Mouse (Mus musculus): ENCODE measurements around the gene Zyg11a. TPM values are rescaled to one million over a fixed set of nuclear protein-coding genes. Genes with fewer than 3 reads are reported as not detected.
A peak's percentile ranks its signal among the peaks of the same experiment; 100 is the strongest.
"Not testable (repeated sequence)": the region's sequence is repeated elsewhere in the genome, so short reads cannot be mapped to it uniquely, and the experiment has no call there.

Zyg11a gene
- polyA plus RNA-seq, 1 experiment from 2014 or later: 0.06 TPM

DNA sequence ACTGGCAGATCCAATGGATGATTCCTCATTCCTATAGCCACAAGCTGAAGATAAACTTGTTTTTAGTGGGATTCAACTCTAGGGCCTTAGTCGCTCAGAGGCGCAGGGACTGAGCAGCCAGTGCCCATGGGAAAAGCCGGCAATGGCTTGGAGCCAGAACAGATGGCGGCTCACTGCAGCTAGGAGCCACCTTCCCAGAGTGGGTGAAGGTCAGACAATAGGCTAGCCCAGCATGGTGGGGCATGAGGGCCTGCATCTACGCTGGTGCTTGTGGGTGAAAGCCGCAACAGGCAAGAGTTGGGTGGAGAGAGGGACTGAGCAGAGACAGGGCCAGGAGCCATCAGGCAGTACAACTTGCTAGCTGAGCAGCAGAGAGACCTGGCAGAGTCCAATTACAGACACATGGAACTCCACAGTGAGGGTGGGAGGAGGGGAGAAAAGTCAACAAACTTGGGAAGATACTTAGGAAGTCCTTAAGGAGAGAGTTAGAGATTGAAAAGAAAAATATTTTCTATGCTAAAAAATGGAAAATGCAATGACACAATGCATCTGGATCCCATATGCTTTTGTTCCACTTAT is 21.5 kb downstream of the Zyg11a start:
- H3K4me2 ChIP-seq: no peak overlapping the region
- ATAC-seq (ENCODE audit: low FRiP score): no peak
- H3K4me3 ChIP-seq (replicated peaks): no peak overlapping the region
- H3K27ac ChIP-seq (replicated peaks): no peak overlapping the region
- no peak overlapping the region for H3K9ac ChIP-seq (replicated peaks)
- no peaks in the 10 kb centered on the region for H3K4me1 ChIP-seq
- no peaks in the 10 kb centered on the region for H3K36me3 ChIP-seq
- no peaks in the 10 kb centered on the region for H3K27me3 ChIP-seq (replicated peaks)
- 58% methylated on average over 6 of the region's 6 CpGs for WGBS
- H3K9me3 ChIP-seq (replicated peaks): no peaks in the 10 kb centered on the region

DNA sequence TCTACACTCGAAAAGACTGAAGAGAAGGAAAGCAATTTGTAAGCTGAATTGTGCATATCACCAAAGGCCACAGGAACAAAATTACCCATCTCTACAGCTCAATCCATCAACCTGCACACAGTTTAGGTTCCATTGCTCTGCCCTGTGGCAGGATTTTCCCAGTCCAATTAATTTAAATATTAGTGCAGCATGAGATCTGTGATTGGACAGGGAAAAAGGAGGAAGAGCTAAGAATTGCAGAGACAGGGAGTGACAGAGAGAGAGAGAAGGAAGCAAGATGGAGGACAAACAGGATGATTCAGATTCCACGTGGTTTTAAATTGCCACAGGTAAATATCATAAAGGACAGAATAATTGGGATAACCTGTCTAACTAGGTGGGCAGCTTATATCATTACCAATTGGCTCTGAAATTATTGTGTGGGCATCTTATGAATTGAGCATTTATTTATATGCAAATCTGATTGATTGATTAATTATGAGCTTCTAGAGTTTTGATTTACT is 25.0 kb downstream of the Zyg11a start:
- H3K4me2 ChIP-seq: no peak overlapping the region
- no peaks in the 10 kb centered on the region for H3K4me1 ChIP-seq
- H3K9ac ChIP-seq (replicated peaks): no peak overlapping the region
- H3K36me3 ChIP-seq: no peaks in the 10 kb centered on the region
- no peaks in the 10 kb centered on the region for H3K27me3 ChIP-seq (replicated peaks)
- H3K27ac ChIP-seq (replicated peaks): no peak overlapping the region
- no peaks in the 10 kb centered on the region for H3K9me3 ChIP-seq (replicated peaks)
- 82% methylated on average over 2 of the region's 2 CpGs for WGBS
- no peak for ATAC-seq (ENCODE audit: low FRiP score)
- H3K4me3 ChIP-seq (replicated peaks): no peak overlapping the region

DNA sequence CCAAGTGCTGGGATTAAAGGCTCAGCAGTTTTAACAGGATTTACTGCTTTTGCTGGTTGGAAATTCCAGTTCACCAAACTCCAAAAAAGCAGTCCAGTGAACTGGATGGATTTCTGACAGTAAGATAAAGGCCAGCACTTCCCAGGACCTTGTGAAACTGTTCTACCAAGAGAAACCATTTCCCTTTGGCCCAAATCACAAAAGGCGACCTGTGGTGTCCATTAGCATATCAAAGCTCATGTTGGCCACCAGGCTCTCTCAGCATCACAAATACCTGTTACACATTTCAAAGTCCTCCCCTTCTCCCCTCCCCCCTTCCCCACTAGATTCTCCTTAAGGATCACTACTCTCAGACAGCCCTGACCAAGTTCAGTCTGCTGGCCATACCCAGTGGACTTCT is 35.6 kb downstream of the Zyg11a start:
- no peaks in the 10 kb centered on the region for H3K9me3 ChIP-seq (replicated peaks)
- 55% methylated on average over 1 of the region's 1 CpGs for WGBS
- no peak for ATAC-seq (ENCODE audit: low FRiP score)
- no peak overlapping the region for H3K4me3 ChIP-seq (replicated peaks)
- H3K27me3 ChIP-seq (replicated peaks): no peaks in the 10 kb centered on the region
- no peaks in the 10 kb centered on the region for H3K4me1 ChIP-seq
- no peak overlapping the region for H3K9ac ChIP-seq (replicated peaks)
- no peaks in the 10 kb centered on the region for H3K36me3 ChIP-seq
- no peak overlapping the region for H3K4me2 ChIP-seq
- H3K27ac ChIP-seq (replicated peaks): no peak overlapping the region

DNA sequence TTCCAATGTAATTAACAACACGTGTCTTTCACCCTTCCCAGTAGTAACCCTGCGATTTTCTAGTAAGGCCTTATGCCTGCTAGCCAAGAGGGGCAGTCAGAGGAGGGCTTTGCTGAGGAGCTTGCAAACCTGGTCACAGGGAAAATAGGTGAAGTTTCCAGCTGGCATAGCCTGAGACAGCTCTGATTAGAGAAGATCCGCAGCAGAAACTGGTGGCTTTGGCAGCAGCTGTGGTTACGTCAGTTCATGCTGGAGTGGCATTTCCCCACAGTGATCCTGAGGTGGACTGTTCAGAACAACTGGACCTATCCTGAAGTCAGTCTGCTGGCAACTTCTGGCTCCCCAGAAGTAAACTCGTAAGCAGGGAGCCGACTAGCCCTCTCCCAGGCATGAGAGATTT is 49.8 kb downstream of the Zyg11a start:
- no peak overlapping the region for H3K27ac ChIP-seq (replicated peaks)
- H3K36me3 ChIP-seq: no peaks in the 10 kb centered on the region
- H3K9ac ChIP-seq (replicated peaks): no peak overlapping the region
- H3K4me2 ChIP-seq: no peak overlapping the region
- H3K9me3 ChIP-seq (replicated peaks): no peaks in the 10 kb centered on the region
- H3K4me3 ChIP-seq (replicated peaks): no peak overlapping the region
- H3K27me3 ChIP-seq (replicated peaks): no peaks in the 10 kb centered on the region; the same call in 1 of the 2 replicates
- H3K4me1 ChIP-seq: peaks cover 10% of the 10 kb centered on the region
- ATAC-seq (ENCODE audit: low FRiP score): no peak
- 86% methylated on average over 6 of the region's 6 CpGs for WGBS

DNA sequence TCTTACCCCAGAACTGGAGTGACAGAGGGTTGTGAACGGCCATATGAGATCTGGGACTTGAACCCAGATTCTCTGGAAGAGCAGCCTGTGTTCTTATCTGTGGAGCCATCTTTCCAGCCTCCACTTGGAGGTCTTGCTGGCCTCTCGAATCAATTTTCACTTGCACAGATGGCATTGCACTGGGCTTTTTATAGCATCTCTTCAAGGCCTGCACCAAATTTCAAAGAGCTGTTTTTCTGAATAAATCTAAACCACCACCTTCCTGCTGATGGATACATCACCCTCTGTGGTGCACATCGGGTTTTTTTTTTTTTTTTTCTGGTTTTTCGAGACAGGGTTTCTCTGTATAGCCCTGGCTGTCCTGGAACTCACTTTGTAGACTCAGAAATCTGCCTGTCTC is 51.0 kb downstream of the Zyg11a start:
- Histone ChIP-seq H3K27me3 (replicated peaks) (no peaks in the 10 kb centered on the region; the same call in 1 of the 2 replicates), H3K36me3 (no peaks in the 10 kb centered on the region), H3K9me3 (replicated peaks) (no peaks in the 10 kb centered on the region), H3K9ac (replicated peaks) (no peak overlapping the region), H3K27ac (replicated peaks) (no peak overlapping the region), H3K4me3 (replicated peaks) (no peak overlapping the region), H3K4me2 (no peak overlapping the region), H3K4me1 (peaks cover 10% of the 10 kb centered on the region)
- no peak for ATAC-seq (ENCODE audit: low FRiP score)
- 81% methylated on average over 4 of the region's 4 CpGs for WGBS

DNA sequence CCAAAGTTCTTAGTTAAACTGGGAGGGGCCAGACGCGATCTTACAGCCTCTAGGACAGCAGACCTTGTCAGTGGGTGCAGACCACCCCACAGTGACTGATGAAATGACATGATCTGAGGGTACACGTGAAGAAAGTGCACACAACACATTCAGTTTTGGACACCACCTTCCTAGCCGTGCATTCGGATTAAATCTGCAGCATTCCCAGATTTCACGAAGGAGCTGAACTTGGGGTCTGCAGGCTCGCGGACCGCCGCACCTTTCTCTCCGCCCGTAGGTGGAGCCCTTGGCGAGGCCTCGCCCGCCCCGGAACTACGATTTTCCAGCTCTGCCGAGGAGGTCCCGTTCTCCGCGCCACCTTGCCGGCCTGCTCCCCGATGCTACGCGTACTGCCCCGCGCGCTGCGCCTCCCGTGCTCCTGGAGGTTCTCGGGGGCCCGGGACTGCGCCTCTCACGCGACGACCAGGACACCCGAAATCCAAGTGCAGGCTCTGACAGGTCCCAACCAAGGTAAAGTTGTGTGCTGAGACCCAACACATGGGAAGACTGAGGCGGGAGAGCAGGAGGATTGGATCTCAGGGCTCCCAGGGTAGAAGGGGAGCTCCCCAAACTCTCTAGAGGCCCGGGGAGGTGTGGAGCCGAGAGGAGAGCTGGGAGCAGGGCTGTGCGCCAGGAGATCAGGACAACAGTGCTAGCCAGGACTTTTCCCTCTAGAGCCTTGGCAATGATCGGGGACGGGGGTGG is 52.5 kb downstream of the Zyg11a start, which contains the start of gene Echdc2:
Gene Echdc2, plus strand, starts transcription at position 286 of the 744 bp plus-strand sequence.
- no peaks in the 10 kb centered on the region for H3K36me3 ChIP-seq
- H3K27me3 ChIP-seq (replicated peaks): no peaks in the 10 kb centered on the region; the same call in 1 of the 2 replicates
- H3K9me3 ChIP-seq (replicated peaks): no peaks in the 10 kb centered on the region
- no peak within 1 kb of the TSS for H3K27ac ChIP-seq (replicated peaks)
- H3K9ac ChIP-seq (replicated peaks): peak within 1 kb of the TSS; percentile 60
- H3K4me2 ChIP-seq: peak within 1 kb of the TSS; percentile 99
- H3K4me3 ChIP-seq (replicated peaks): peak within 1 kb of the TSS; percentile 60
- peak; percentile 31; the same call in 1 of the 2 replicates for ATAC-seq (ENCODE audit: low FRiP score)
- 1% methylated on average over 43 of the region's 43 CpGs for WGBS
- H3K4me1 ChIP-seq: peaks cover 10% of the 10 kb centered on the region

DNA sequence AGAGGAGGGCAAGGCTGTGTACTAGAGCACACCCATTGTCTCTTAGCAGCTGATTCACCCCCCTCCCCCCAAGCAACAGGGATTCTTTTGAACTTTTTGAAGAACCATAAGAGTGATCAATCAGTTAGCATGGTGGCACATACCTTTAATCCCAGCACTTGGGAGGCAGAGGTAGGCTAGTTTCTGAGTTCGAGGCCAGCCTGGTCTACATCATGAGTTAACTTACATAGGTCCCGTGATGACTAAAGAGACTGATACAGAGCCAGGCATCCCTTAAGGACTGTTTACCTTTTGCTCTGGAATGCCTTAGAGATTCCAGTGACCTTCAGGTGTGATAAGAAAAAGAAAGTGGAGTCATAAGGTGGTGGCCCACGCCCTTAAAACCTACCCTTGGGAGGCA is 54.6 kb downstream of the Zyg11a start:
- ATAC-seq (ENCODE audit: low FRiP score): no peak
- no peaks in the 10 kb centered on the region for H3K9me3 ChIP-seq (replicated peaks)
- WGBS: 86% methylated on average over 3 of the region's 3 CpGs
- H3K27ac ChIP-seq (replicated peaks): no peak overlapping the region
- no peak overlapping the region for H3K4me3 ChIP-seq (replicated peaks)
- H3K36me3 ChIP-seq: no peaks in the 10 kb centered on the region
- peaks cover 10% of the 10 kb centered on the region for H3K4me1 ChIP-seq
- H3K27me3 ChIP-seq (replicated peaks): no peaks in the 10 kb centered on the region; the same call in 1 of the 2 replicates
- H3K9ac ChIP-seq (replicated peaks): no peak overlapping the region
- no peak overlapping the region for H3K4me2 ChIP-seq

DNA sequence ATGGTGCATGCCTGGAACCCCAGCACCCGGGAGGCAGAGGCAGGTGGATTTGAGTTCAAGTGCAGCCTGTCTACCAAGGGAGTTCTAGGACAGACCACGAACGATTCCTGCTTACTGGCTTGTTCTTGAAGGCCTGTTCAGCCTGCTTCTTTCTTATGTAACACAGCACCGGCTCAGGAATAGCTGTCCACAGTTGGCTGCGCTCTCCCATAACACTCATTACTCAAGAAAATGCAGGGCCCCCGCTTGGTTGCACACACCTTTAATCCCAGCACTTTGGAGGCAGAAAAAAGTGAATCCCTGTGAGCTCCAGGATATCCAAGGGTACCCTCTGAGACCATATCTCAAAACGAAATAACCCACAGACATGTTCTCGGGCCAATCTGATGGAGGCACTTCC is 55.9 kb downstream of the Zyg11a start:
- 91% methylated on average over 8 of the region's 8 CpGs for WGBS
- Histone ChIP-seq H3K36me3 (no peaks in the 10 kb centered on the region), H3K4me2 (no peak overlapping the region)

DNA sequence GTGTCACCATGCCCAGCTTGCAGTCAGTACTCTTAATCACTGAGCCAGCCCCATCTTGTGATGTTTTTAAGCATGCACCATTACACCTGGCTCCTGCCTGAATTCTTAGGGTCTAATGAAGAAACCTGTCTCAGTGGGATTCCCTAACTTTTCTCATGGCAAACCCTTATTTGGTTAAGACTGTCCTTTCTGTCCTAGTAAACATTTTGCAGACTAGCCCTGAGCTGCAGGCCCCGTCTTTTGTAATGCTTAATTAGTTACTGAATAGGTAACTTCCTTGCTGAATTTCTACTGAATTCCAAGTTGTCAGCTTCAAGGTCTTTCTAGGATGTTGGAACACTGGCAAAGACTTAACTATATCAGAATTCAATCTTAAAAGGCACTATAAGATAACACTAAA is 62.7 kb downstream of the Zyg11a start:
- H3K4me1 ChIP-seq; H3K36me3 ChIP-seq; ATAC-seq (ENCODE audit: low FRiP score); H3K9ac ChIP-seq (replicated peaks); H3K27ac ChIP-seq (replicated peaks); H3K27me3 ChIP-seq (replicated peaks); H3K4me2 ChIP-seq; H3K9me3 ChIP-seq (replicated peaks); H3K4me3 ChIP-seq (replicated peaks): not testable (repeated sequence)
- WGBS: 78% methylated on average over 1 of the region's 1 CpGs

More for the DNA sequence above, 55.9 kb downstream of the Zyg11a start:
- no peaks in the 10 kb centered on the region for H3K9me3 ChIP-seq (replicated peaks)
- H3K27ac ChIP-seq (replicated peaks): no peak overlapping the region
- H3K4me1 ChIP-seq: peaks cover 10% of the 10 kb centered on the region
- H3K27me3 ChIP-seq (replicated peaks): no peaks in the 10 kb centered on the region; the same call in 1 of the 2 replicates
- no peak overlapping the region for H3K4me3 ChIP-seq (replicated peaks)
- no peak for ATAC-seq (ENCODE audit: low FRiP score)
- no peak overlapping the region for H3K9ac ChIP-seq (replicated peaks)

DNA sequence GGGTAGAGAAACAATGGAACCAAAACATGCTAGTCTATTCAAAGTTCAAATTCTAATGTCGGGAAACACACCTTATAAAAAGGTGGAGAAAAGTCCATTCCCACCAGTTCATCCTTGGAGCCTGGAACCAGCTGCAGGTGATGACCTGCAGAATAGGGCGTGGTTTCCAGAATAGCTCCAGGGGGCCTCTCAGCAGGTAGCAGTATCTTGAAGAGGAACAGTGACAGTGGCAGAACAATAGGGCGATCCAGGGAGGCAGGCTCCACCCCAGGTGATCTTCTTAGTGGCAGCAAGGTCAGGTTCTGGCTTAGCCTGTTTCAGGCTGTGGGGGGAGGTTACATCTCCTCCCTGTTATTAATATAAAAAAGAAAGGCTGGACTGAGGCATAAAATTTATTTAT is 72.3 kb downstream of the Zyg11a start:
- H3K4me1 ChIP-seq; H3K4me2 ChIP-seq; H3K36me3 ChIP-seq; H3K27ac ChIP-seq (replicated peaks); H3K27me3 ChIP-seq (replicated peaks); ATAC-seq (ENCODE audit: low FRiP score); H3K4me3 ChIP-seq (replicated peaks); H3K9me3 ChIP-seq (replicated peaks); H3K9ac ChIP-seq (replicated peaks): not testable (repeated sequence)
- 52% methylated on average over 3 of the region's 3 CpGs for WGBS

DNA sequence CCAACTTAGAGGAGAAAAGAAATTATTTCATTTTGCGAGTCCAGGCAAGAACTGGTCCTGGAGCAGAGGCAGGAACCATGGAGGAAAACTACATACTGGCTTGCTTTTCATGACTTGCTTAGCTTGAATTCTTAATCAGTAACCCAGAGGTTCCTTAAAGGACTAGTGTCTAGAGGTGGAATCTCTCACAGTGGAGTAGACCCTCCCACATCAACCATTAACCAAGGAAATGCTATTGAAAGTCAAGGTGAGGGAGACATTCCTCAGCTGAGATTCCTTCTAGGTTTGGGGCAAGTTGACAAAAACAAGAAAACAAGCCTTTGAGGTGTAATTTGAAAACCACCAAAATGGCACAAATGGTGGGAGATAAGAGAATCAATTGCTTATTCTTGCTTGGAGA is 73.0 kb downstream of the Zyg11a start, which contains the start of gene Scp2:
Gene Scp2, minus strand, starts transcription at position 119 of the 400 bp plus-strand sequence.
- Histone ChIP-seq H3K4me3 (replicated peaks) (no peak within 1 kb of the TSS), H3K27ac (replicated peaks) (no peak within 1 kb of the TSS), H3K36me3 (no peaks in the 10 kb centered on the region), H3K9me3 (replicated peaks) (no peaks in the 10 kb centered on the region), H3K27me3 (replicated peaks) (no peaks in the 10 kb centered on the region), H3K4me1 (no peaks in the 10 kb centered on the region), H3K4me2 (no peak within 1 kb of the TSS), H3K9ac (replicated peaks) (no peak within 1 kb of the TSS)
- no peak for ATAC-seq (ENCODE audit: low FRiP score)
- 94% methylated on average over 1 of the region's 1 CpGs for WGBS

DNA sequence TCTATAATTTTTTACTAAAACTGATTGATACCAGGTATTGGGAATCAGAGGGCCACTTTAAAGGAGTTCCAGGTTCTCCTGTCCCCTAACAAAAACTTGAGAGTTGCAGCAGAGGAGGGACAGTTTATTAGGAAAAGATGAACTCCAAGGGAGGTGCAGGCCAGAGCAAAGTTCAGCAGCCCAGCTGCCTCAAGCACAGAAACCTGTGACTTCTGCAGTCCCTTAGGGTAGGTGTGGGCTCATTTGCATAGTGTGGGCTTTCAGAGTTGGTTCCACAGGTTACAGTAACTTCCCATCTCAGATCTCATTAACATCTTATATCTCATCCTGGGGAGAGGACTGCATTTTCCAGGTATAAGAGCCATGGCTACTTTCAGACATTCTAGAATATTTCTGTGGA is 74.1 kb downstream of the Zyg11a start:
- H3K4me3 ChIP-seq (replicated peaks): no peak overlapping the region
- no peak overlapping the region for H3K27ac ChIP-seq (replicated peaks)
- H3K4me1 ChIP-seq: no peaks in the 10 kb centered on the region
- H3K36me3 ChIP-seq: no peaks in the 10 kb centered on the region
- ATAC-seq (ENCODE audit: low FRiP score): no peak
- H3K4me2 ChIP-seq: no peak overlapping the region
- H3K9me3 ChIP-seq (replicated peaks): no peaks in the 10 kb centered on the region
- H3K27me3 ChIP-seq (replicated peaks): no peaks in the 10 kb centered on the region
- H3K9ac ChIP-seq (replicated peaks): no peak overlapping the region
